Mouse (Mus musculus): ENCODE data around the gene Sms.

The Sms gene

GRCm38 (mm10) chrX:157449000-157449399 lies 43.1 kb downstream of the Sms start:
- DNase-seq (ENCODE audit: low read depth, low spot score), result no peak

GRCm38 (mm10) chrX:157447431-157447830 lies 44.7 kb downstream of the Sms start:
- no peak for DNase-seq (ENCODE audit: low read depth, low spot score)

GRCm38 (mm10) chrX:157434768-157435167 lies 57.3 kb downstream of the Sms start:
- DNase-seq (ENCODE audit: low read depth, low spot score), result no peak

GRCm38 (mm10) chrX:157419451-157419850 lies 72.6 kb downstream of the Sms start:
- DNase-seq (ENCODE audit: low read depth, low spot score), result no peak

- DNase-seq (ENCODE audit: low read depth, low spot score), result no peak
Measured at GRCm38 (mm10) chrX:157415212-157415611, 76.9 kb downstream of the Sms start, which contains the start of gene Phex. Gene Phex (minus strand): TSS chrX:157415312.

- no peak for DNase-seq (ENCODE audit: low read depth, low spot score)
Measured at GRCm38 (mm10) chrX:157404919-157405318, 87.2 kb downstream of the Sms start.
